Mouse (Mus musculus) liver, embryonic 12.5 days (tissue): ENCODE measurements around the gene Btg2. TPM values are rescaled to one million over a fixed set of nuclear protein-coding genes. Genes with fewer than 3 reads are reported as not detected.

Experiments
- ATAC-seq: fragments of 200-750 bp; cut with Nextera tagmentation; 2 replicates; pipeline ENCODE4 v1.8.0; 2017; ENCODE audit warnings: moderate number of reproducible peaks, mild to moderate bottlenecking, moderate library complexity
- H3K27ac ChIP-seq: fragments of 300-500 bp; sonication (generic); 2 replicates; pipeline ENCODE4 v1.5.1; 2016; ENCODE audit warnings: mild to moderate bottlenecking
- H3K27me3 ChIP-seq: fragments of 300-500 bp; sonication (generic); replicated peaks from 2 replicates; pipeline ENCODE4 v1.6.1; 2016; ENCODE audit warnings: mild to moderate bottlenecking, moderate library complexity
- H3K36me3 ChIP-seq: fragments of 300-500 bp; sonication (generic); 2 replicates; pipeline ENCODE4 v1.6.1; 2016; ENCODE audit warnings: mild to moderate bottlenecking, moderate library complexity
- H3K4me1 ChIP-seq: fragments of 300-500 bp; sonication (generic); 2 replicates; pipeline ENCODE4 v1.6.1; 2016
- H3K4me2 ChIP-seq: fragments of 300-500 bp; sonication (generic); 2 replicates; pipeline ENCODE4 v1.6.1; 2016; ENCODE audit warnings: mild to moderate bottlenecking, moderate library complexity
- H3K4me3 ChIP-seq: fragments of 300-500 bp; sonication (generic); 2 replicates; pipeline ENCODE4 v1.5.1; 2016; ENCODE audit warnings: mild to moderate bottlenecking, moderate library complexity
- H3K9ac ChIP-seq: fragments of 300-500 bp; sonication (generic); 2 replicates; pipeline ENCODE4 v1.6.1; 2016; ENCODE audit warnings: mild to moderate bottlenecking, moderate library complexity
- H3K9me3 ChIP-seq: fragments of 300-500 bp; sonication (generic); replicated peaks from 2 replicates; pipeline ENCODE4 v1.6.1; 2016; ENCODE audit warnings: mild to moderate bottlenecking, moderate library complexity
- WGBS: fragments of 180-500 bp; shearing (Covaris S2); methylation state at CpG from one replicate; pipeline ENCODE4 v1.1.7; 2016; ENCODE audit not compliant: insufficient replicate concordance; 5-methylcytosine and 5-hydroxymethylcytosine counted together
- polyA plus RNA-seq: library from polyadenylated mRNA; unstranded; fragments of >200 nt; fragmentation: Nextera tagmentation; extraction: Ambion mirVana; gene quantifications from 2 replicates; pipeline ENCODE4 v1.2.1, GENCODE M21; 2016

Gene Btg2
- 78.2 and 80.8 TPM in 2 replicates for polyA plus RNA-seq

DNA sequence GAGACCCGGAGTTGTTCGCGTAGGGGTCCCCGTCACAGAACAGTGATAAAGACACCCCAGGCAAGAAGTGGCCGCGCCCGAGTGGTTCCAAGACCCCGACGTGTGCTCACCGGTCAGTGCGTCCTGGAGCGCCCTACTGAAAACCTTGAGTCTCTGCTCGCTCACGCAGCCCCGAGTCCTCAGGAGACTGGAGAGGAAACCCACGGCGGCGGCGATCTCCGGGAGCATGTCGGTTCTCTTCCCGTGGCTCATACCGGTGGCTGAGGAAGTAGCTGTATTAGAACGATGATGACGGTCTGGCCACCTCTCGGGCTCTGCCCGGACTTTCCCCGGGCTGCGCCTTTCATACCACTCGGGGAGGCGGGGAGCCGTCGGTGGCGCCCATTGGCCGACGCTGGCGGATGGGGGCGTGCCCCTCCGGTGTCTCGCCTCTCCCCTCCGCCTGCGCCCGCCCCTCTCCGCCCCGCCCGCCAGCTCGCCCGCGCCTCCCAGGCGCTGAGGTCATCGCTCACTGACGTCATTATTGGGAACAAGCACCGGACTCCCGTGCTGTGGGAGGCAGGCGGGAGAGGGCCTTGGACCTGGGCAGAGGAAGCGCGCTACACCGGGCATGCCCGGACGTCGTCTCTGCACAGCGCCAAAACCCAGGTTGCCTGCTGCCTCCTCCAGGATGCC, at the start of gene Btg2:
Btg2 (minus strand) TSS at position 319 of the 675 bp plus-strand sequence.
- peak within 1 kb of the TSS; percentile 73 for H3K4me2 ChIP-seq
- H3K4me3 ChIP-seq = peak within 1 kb of the TSS; percentile 84
- H3K36me3 ChIP-seq = peaks cover 38% of the 10 kb centered on the region
- H3K9me3 ChIP-seq = no peaks in the 10 kb centered on the region
- WGBS = under 1% methylated on average over 61 of the region's 62 CpGs
- no peaks in the 10 kb centered on the region for H3K27me3 ChIP-seq
- H3K4me1 ChIP-seq = peaks cover 84% of the 10 kb centered on the region
- peak; percentile 87 for ATAC-seq
- peak within 1 kb of the TSS; percentile 99 for H3K27ac ChIP-seq
- H3K9ac ChIP-seq = peak within 1 kb of the TSS; percentile 96

GRCm38 (mm10) chr1:134122195-134122594, 43.3 kb upstream of the Btg2 start:
- H3K9me3 ChIP-seq = peaks cover 7% of the 10 kb centered on the region
- no peak for ATAC-seq
- no peak overlapping the region for H3K4me2 ChIP-seq
- peaks cover 16% of the 10 kb centered on the region for H3K27me3 ChIP-seq
- H3K36me3 ChIP-seq = no peaks in the 10 kb centered on the region
- H3K9ac ChIP-seq = no peak overlapping the region
- no peak overlapping the region for H3K4me3 ChIP-seq
- H3K4me1 ChIP-seq = no peaks in the 10 kb centered on the region
- 41% methylated on average over 9 of the region's 9 CpGs for WGBS
- no peak overlapping the region for H3K27ac ChIP-seq

- Histone ChIP-seq H3K9me3 (peaks cover 7% of the 10 kb centered on the region), H3K36me3 (no peaks in the 10 kb centered on the region), H3K27ac (no peak overlapping the region), H3K4me3 (no peak overlapping the region), H3K9ac (no peak overlapping the region), H3K4me1 (no peaks in the 10 kb centered on the region), H3K27me3 (peaks cover 31% of the 10 kb centered on the region), H3K4me2 (no peak overlapping the region)
- no peak for ATAC-seq
- WGBS = 2% methylated on average over 5 of the region's 5 CpGs
Observed at GRCm38 (mm10) chr1:134120179-134120578, 41.3 kb upstream of the Btg2 start.

DNA sequence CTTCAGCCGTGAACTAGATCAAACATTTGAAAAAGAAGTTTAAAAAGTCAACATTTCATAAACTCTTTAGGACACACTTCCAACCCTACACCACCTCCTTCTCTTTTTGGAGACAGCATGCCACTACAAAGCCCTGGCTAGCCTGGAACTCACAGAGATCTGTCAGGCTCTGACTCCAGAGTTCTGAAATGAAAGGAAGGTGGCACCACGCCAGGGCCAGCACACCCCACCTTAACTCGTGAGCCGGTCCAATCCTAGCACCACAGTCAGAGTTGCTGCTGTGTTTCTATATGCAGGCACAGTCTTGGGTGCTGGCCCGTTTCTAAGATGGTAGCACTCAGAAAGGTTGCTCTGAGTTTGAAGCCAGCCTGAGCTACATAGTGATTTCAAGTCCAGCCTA, 38.2 kb upstream of the Btg2 start:
- Histone ChIP-seq H3K9me3 (peaks cover 7% of the 10 kb centered on the region), H3K27me3 (peaks cover 46% of the 10 kb centered on the region), H3K4me2 (no peak overlapping the region), H3K36me3 (no peaks in the 10 kb centered on the region), H3K4me3 (no peak overlapping the region), H3K4me1 (no peaks in the 10 kb centered on the region), H3K27ac (no peak overlapping the region), H3K9ac (no peak overlapping the region)
- no peak for ATAC-seq
- WGBS = 68% methylated on average over 5 of the region's 5 CpGs

- no peak for ATAC-seq
- H3K27me3 ChIP-seq = peaks cover 37% of the 10 kb centered on the region
- no peak overlapping the region for H3K4me3 ChIP-seq
- peaks cover 7% of the 10 kb centered on the region for H3K9me3 ChIP-seq
- no peak overlapping the region for H3K9ac ChIP-seq
- WGBS = 51% methylated on average over 8 of the region's 8 CpGs
- H3K36me3 ChIP-seq = no peaks in the 10 kb centered on the region
- no peak overlapping the region for H3K4me2 ChIP-seq
- peaks cover 11% of the 10 kb centered on the region for H3K4me1 ChIP-seq
- H3K27ac ChIP-seq = no peak overlapping the region
Observed at GRCm38 (mm10) chr1:134115424-134115823, 36.5 kb upstream of the Btg2 start.

DNA sequence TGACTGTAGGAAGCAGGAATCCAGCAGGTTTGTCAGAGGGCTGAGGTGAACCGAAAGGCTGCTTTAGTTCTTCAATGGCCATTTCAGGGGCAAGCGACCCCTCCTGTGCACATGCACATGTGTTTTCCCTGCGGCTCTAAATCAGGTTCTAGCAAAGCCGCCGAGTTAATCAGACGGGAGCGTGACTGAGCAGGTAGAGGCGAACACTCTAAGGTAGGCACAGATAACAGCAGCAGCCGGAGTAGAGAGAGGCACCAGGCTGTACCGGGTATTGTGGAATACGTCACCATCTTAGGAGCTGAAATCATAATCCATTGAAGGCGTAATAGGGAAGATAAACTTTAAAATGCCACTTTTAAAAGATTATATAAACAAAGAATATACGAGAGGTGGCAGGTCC, 35.8 kb upstream of the Btg2 start:
- Histone ChIP-seq H3K9me3 (peaks cover 6% of the 10 kb centered on the region), H3K4me1 (peaks cover 14% of the 10 kb centered on the region), H3K36me3 (no peaks in the 10 kb centered on the region), H3K4me2 (no peak overlapping the region), H3K27ac (no peak overlapping the region), H3K9ac (no peak overlapping the region), H3K27me3 (peaks cover 37% of the 10 kb centered on the region), H3K4me3 (no peak overlapping the region)
- no peak for ATAC-seq
- 69% methylated on average over 13 of the region's 13 CpGs for WGBS

- peaks cover 14% of the 10 kb centered on the region for H3K4me1 ChIP-seq
- H3K36me3 ChIP-seq = no peaks in the 10 kb centered on the region
- H3K4me3 ChIP-seq = no peak overlapping the region
- no peak overlapping the region for H3K27ac ChIP-seq
- no peak overlapping the region for H3K9ac ChIP-seq
- no peak overlapping the region for H3K4me2 ChIP-seq
- no peaks in the 10 kb centered on the region for H3K9me3 ChIP-seq
- no peak for ATAC-seq
- WGBS = 66% methylated on average over 7 of the region's 7 CpGs
- H3K27me3 ChIP-seq = peaks cover 32% of the 10 kb centered on the region
Observed at GRCm38 (mm10) chr1:134114018-134114417, 35.1 kb upstream of the Btg2 start.

DNA sequence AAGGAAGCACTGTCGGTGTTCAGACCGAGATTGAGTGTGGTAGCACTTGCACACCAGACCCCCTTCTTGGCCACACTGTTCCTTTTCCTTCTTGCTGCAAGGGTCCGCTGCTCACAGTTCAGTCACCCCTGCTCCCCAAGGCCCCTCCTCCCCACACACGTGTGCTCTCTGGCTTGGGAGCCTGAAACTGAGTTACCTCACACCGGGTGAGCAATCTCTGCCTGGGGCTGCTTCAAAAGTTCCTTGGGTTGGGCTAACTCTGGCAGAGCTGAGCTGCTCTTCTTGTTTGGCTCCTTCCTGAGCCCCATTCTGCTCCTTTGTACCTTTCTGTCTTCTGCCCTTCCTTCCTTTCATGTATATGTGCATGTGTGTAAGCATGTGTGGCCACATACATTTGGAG, 34.6 kb upstream of the Btg2 start:
- Histone ChIP-seq H3K4me2 (no peak overlapping the region), H3K36me3 (no peaks in the 10 kb centered on the region), H3K4me1 (peaks cover 14% of the 10 kb centered on the region), H3K9ac (no peak overlapping the region), H3K4me3 (no peak overlapping the region), H3K9me3 (no peaks in the 10 kb centered on the region), H3K27ac (no peak overlapping the region), H3K27me3 (peaks cover 37% of the 10 kb centered on the region)
- WGBS = 70% methylated on average over 5 of the region's 5 CpGs
- no peak for ATAC-seq

- Histone ChIP-seq H3K4me1 (peaks cover 22% of the 10 kb centered on the region), H3K9me3 (no peaks in the 10 kb centered on the region), H3K4me2 (peak within 1 kb of the TSS; percentile 60), H3K27ac (peak within 1 kb of the TSS; percentile 90), H3K9ac (peak within 1 kb of the TSS; percentile 54), H3K36me3 (no peaks in the 10 kb centered on the region), H3K4me3 (peak within 1 kb of the TSS; percentile 14; the same call in 1 of the 2 replicates), H3K27me3 (peaks cover 47% of the 10 kb centered on the region)
- peak; percentile 75 for ATAC-seq
- WGBS = 41% methylated on average over 4 of the region's 4 CpGs
Observed at GRCm38 (mm10) chr1:134110979-134111378, 32.1 kb upstream of the Btg2 start, which contains the start of gene Chit1. Chit1 (plus strand) TSS chr1:134111242.

DNA sequence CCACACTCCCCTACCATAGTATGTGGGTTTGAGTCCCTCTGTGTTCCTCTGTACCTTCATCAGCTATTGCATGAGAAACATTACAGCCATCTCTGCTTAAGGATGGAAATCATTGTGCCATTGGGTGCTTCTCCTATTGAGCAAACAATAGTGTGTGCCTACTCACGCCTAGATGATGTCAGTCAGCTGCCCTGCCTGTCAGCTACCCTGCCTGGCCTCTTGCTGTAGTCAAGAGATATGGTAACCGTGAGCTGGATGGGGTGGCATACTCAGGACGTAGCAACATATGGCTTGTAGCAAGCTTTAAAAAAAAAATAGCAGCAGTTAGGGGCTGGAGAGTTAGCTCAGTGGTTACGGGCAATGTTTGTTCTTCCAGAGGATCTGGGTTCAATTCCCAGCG, 31.5 kb upstream of the Btg2 start:
- H3K4me1 ChIP-seq = peaks cover 22% of the 10 kb centered on the region
- H3K36me3 ChIP-seq = no peaks in the 10 kb centered on the region
- no peaks in the 10 kb centered on the region for H3K9me3 ChIP-seq
- peak; percentile 96 for ATAC-seq
- H3K4me2 ChIP-seq = peak overlapping the region; percentile 60
- peak overlapping the region; percentile 54 for H3K9ac ChIP-seq
- H3K4me3 ChIP-seq = peak overlapping the region; percentile 14; the same call in 1 of the 2 replicates
- WGBS = 46% methylated on average over 5 of the region's 5 CpGs
- peak overlapping the region; percentile 90 for H3K27ac ChIP-seq
- peaks cover 47% of the 10 kb centered on the region for H3K27me3 ChIP-seq

DNA sequence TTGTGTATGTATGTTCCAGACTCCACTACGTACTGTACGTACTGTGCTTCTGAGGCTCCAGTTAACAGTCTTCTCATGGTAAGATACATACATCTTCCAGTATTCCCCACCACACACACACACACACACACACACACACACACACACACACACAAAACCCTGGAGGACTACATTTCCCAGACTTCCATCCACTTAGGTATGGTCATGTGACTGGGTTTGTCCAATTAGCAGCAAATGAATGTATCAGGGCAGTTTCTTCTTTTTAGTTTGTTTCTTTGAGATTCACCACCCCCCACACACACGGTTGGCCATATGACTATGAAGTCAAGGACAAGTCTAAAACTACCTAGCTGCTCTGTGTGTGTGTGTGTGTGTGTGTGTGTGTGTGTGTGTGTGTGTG, 31.1 kb upstream of the Btg2 start:
- Histone ChIP-seq H3K36me3 (no peaks in the 10 kb centered on the region), H3K4me3 (peak overlapping the region; percentile 14; the same call in 1 of the 2 replicates), H3K4me2 (peak overlapping the region; percentile 60), H3K27ac (peak overlapping the region; percentile 90), H3K9ac (peak overlapping the region; percentile 54; the same call in 1 of the 2 replicates), H3K27me3 (peaks cover 47% of the 10 kb centered on the region), H3K4me1 (peaks cover 22% of the 10 kb centered on the region), H3K9me3 (no peaks in the 10 kb centered on the region)
- WGBS = 78% methylated on average over 3 of the region's 3 CpGs
- ATAC-seq = peak; percentile 61

DNA sequence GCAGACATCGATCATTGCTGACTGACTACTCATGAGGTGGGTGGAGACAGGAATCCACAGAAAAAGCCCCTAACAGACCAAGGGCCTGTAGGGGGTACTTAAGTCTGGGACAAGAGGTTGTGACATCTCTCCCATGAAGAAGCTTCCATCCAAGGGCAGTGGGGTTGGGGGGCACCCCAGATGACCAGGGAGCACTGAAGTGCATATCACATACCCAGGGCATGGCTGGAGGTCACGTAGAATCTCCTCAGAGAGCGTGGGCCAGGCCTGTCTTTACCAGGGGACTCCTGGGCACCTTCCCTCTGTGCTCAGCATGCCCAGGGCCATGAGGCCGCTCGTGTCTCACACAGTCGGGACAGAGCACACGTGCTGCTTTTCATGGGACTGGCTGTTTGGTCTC, 28.9 kb upstream of the Btg2 start:
- no peaks in the 10 kb centered on the region for H3K36me3 ChIP-seq
- no peak for ATAC-seq
- no peak overlapping the region for H3K9ac ChIP-seq
- H3K27ac ChIP-seq = no peak overlapping the region
- no peaks in the 10 kb centered on the region for H3K9me3 ChIP-seq
- H3K4me1 ChIP-seq = peaks cover 22% of the 10 kb centered on the region
- 79% methylated on average over 7 of the region's 7 CpGs for WGBS
- peaks cover 41% of the 10 kb centered on the region for H3K27me3 ChIP-seq
- no peak overlapping the region for H3K4me3 ChIP-seq
- H3K4me2 ChIP-seq = no peak overlapping the region
